Mouse (Mus musculus): Measurements from ENCODE around the gene Tmed11.
"Not testable (repeated sequence)": the region's sequence is repeated elsewhere in the genome, so short reads cannot be mapped to it uniquely, and the experiment has no call there.

Gene Tmed11

GRCm38 (mm10) chr5:108795263-108795662 lies at the start of gene Tmed11:
Gene Tmed11, minus strand, starts transcription at chr5:108795363.
- DNase-seq (ENCODE audit: low spot score), result not testable (repeated sequence)

GRCm38 (mm10) chr5:108836156-108836555 lies 41.0 kb upstream of the Tmed11 start:
- DNase-seq (ENCODE audit: low spot score), result no peak

- no peak for DNase-seq (ENCODE audit: low spot score)
Observed at GRCm38 (mm10) chr5:108823276-108823675, 28.1 kb upstream of the Tmed11 start.

- DNase-seq (ENCODE audit: low spot score), result not testable (repeated sequence)
Observed at GRCm38 (mm10) chr5:108808750-108809149, 13.6 kb upstream of the Tmed11 start, which contains the start of gene Vmn2r8. Gene Vmn2r8, minus strand, starts transcription at chr5:108808850.

- DNase-seq (ENCODE audit: low spot score), result no peak
Observed at GRCm38 (mm10) chr5:108803646-108804045, 8.5 kb upstream of the Tmed11 start.

GRCm38 (mm10) chr5:108790385-108790784 lies 4.8 kb downstream of the Tmed11 start:
- DNase-seq (ENCODE audit: low spot score), result not testable (repeated sequence)

- DNase-seq (ENCODE audit: low spot score), result no peak
Observed at GRCm38 (mm10) chr5:108774630-108775306, 20.4 kb downstream of the Tmed11 start, which contains the start of gene Rnf212. Gene Rnf212, minus strand, starts transcription at chr5:108774982.

GRCm38 (mm10) chr5:108760002-108760401 lies 35.2 kb downstream of the Tmed11 start:
- no peak for DNase-seq (ENCODE audit: low spot score)

GRCm38 (mm10) chr5:108758396-108758795 lies 36.8 kb downstream of the Tmed11 start:
- DNase-seq (ENCODE audit: low spot score), result peak; percentile 28

- DNase-seq (ENCODE audit: low spot score), result not testable (repeated sequence)
Observed at GRCm38 (mm10) chr5:108751258-108751657, 43.9 kb downstream of the Tmed11 start.

GRCm38 (mm10) chr5:108750328-108751210 lies 44.6 kb downstream of the Tmed11 start:
- DNase-seq (ENCODE audit: low spot score), result peak; percentile 73

GRCm38 (mm10) chr5:108744629-108745028 lies 50.5 kb downstream of the Tmed11 start:
- DNase-seq (ENCODE audit: low spot score), result no peak

GRCm38 (mm10) chr5:108743856-108744255 lies 51.3 kb downstream of the Tmed11 start:
- DNase-seq (ENCODE audit: low spot score), result peak; percentile 60

GRCm38 (mm10) chr5:108742596-108742995 lies 52.6 kb downstream of the Tmed11 start:
- DNase-seq (ENCODE audit: low spot score), result no peak

- no peak for DNase-seq (ENCODE audit: low spot score)
Observed at GRCm38 (mm10) chr5:108741844-108742243, 53.3 kb downstream of the Tmed11 start.

GRCm38 (mm10) chr5:108727425-108727824 lies 67.7 kb downstream of the Tmed11 start:
- DNase-seq (ENCODE audit: low spot score), result no peak

Data from c-Kit-positive CD71-positive TER-119-positive erythroid progenitor cells, embryonic 14.5 days (primary cell).